Mouse (Mus musculus) forebrain, embryonic 10.5 days (tissue): ENCODE data around the gene Slc5a8. TPM values are rescaled to one million over a fixed set of nuclear protein-coding genes. Genes with fewer than 3 reads are reported as not detected.

Experiments used
- DNase-seq: peaks from one replicate; pipeline ENCODE4 v3.0.0-alpha.2; 2017; ENCODE audit warnings: low spot score; ENCODE audit errors: extremely low spot score
- H3K27ac ChIP-seq: fragments of 300-500 bp; sonication (generic); 2 replicates; pipeline ENCODE4 v1.5.1; 2016; ENCODE audit warnings: mild to moderate bottlenecking
- H3K27me3 ChIP-seq: fragments of 300-500 bp; sonication (generic); 2 replicates; pipeline ENCODE4 v1.6.1; 2016; ENCODE audit warnings: mild to moderate bottlenecking; ENCODE audit not compliant: poor library complexity, severe bottlenecking
- H3K36me3 ChIP-seq: fragments of 300-500 bp; sonication (generic); replicated peaks from 2 replicates; pipeline ENCODE4 v1.6.1; 2016; ENCODE audit warnings: mild to moderate bottlenecking, moderate library complexity
- H3K4me1 ChIP-seq: fragments of 300-500 bp; sonication (generic); 2 replicates; pipeline ENCODE4 v1.6.1; 2016
- H3K4me3 ChIP-seq: fragments of 300-500 bp; sonication (generic); 2 replicates; pipeline ENCODE4 v1.5.1; 2016; ENCODE audit warnings: mild to moderate bottlenecking, moderate library complexity
- H3K9me3 ChIP-seq: fragments of 300-500 bp; sonication (generic); 2 replicates; pipeline ENCODE4 v1.6.1; 2016; ENCODE audit warnings: mild to moderate bottlenecking, moderate library complexity
- WGBS: fragments of 180-500 bp; shearing (Covaris S2); methylation state at CpG from one replicate; pipeline ENCODE4 v1.1.7; 2016; 5-methylcytosine and 5-hydroxymethylcytosine counted together
- polyA plus RNA-seq: library from polyadenylated mRNA; unstranded; fragments of >200 nt; fragmentation: Nextera tagmentation; extraction: Ambion mirVana; gene quantifications from 2 replicates; pipeline ENCODE4 v1.2.1, GENCODE M21; 2016

Slc5a8 gene
- polyA plus RNA-seq, 1 experiment from 2014 or later = 0.14 TPM

- 77% methylated on average over 2 of the region's 2 CpGs for WGBS
- peaks cover 11% of the 10 kb centered on the region for H3K4me1 ChIP-seq
Measured at GRCm38 (mm10) chr10:88888376-88888775, 2.6 kb downstream of the Slc5a8 start.

GRCm38 (mm10) chr10:88891410-88891809, 5.6 kb downstream of the Slc5a8 start:
- H3K4me3 ChIP-seq = no peak overlapping the region

More at GRCm38 (mm10) chr10:88888376-88888775, 2.6 kb downstream of the Slc5a8 start:
- H3K27ac ChIP-seq = no peak overlapping the region
- no peak for DNase-seq
- H3K36me3 ChIP-seq = no peaks in the 10 kb centered on the region
- peaks cover 3% of the 10 kb centered on the region; the same call in 1 of the 2 replicates for H3K9me3 ChIP-seq
- H3K4me3 ChIP-seq = no peak overlapping the region
- H3K27me3 ChIP-seq = peaks cover 39% of the 10 kb centered on the region

GRCm38 (mm10) chr10:88892560-88893087, 6.8 kb downstream of the Slc5a8 start:
- Histone ChIP-seq H3K4me3 (no peak overlapping the region), H3K4me1 (no peaks in the 10 kb centered on the region), H3K9me3 (no peaks in the 10 kb centered on the region), H3K27ac (no peak overlapping the region), H3K36me3 (no peaks in the 10 kb centered on the region), H3K27me3 (peaks cover 7% of the 10 kb centered on the region)
- DNase-seq = no peak
- WGBS = 86% methylated on average over 8 of the region's 8 CpGs

More at GRCm38 (mm10) chr10:88891410-88891809, 5.6 kb downstream of the Slc5a8 start:
- H3K9me3 ChIP-seq = no peaks in the 10 kb centered on the region
- H3K27ac ChIP-seq = no peak overlapping the region
- no peaks in the 10 kb centered on the region for H3K36me3 ChIP-seq
- H3K4me1 ChIP-seq = peaks cover 1% of the 10 kb centered on the region
- DNase-seq = no peak
- 84% methylated on average over 7 of the region's 7 CpGs for WGBS
- H3K27me3 ChIP-seq = peaks cover 19% of the 10 kb centered on the region

- no peak overlapping the region for H3K27ac ChIP-seq
- 89% methylated on average over 6 of the region's 6 CpGs for whole genome bisulfite sequencing
- no peak for DNase-seq
- H3K9me3 ChIP-seq = no peaks in the 10 kb centered on the region
- no peaks in the 10 kb centered on the region for H3K36me3 ChIP-seq
- H3K4me3 ChIP-seq = no peak overlapping the region
- no peaks in the 10 kb centered on the region for H3K4me1 ChIP-seq
- H3K27me3 ChIP-seq = no peaks in the 10 kb centered on the region
Measured at GRCm38 (mm10) chr10:88897032-88897431, 11.2 kb downstream of the Slc5a8 start.

GRCm38 (mm10) chr10:88949649-88950296, 64.0 kb downstream of the Slc5a8 start:
- H3K27me3 ChIP-seq = no peaks in the 10 kb centered on the region
- H3K4me1 ChIP-seq = no peaks in the 10 kb centered on the region
- H3K9me3 ChIP-seq = no peaks in the 10 kb centered on the region
- WGBS = 92% methylated on average over 12 of the region's 12 CpGs
- DNase-seq = no peak
- no peak overlapping the region for H3K27ac ChIP-seq
- H3K36me3 ChIP-seq = no peaks in the 10 kb centered on the region
- H3K4me3 ChIP-seq = no peak overlapping the region

- Histone ChIP-seq H3K27me3 (no peaks in the 10 kb centered on the region), H3K4me3 (no peak overlapping the region), H3K9me3 (no peaks in the 10 kb centered on the region), H3K36me3 (no peaks in the 10 kb centered on the region), H3K27ac (no peak overlapping the region), H3K4me1 (no peaks in the 10 kb centered on the region)
- 83% methylated on average over 4 of the region's 4 CpGs for WGBS
- DNase-seq = no peak
Measured at GRCm38 (mm10) chr10:88950297-88950653, 64.5 kb downstream of the Slc5a8 start.

GRCm38 (mm10) chr10:88960791-88961190, 75.0 kb downstream of the Slc5a8 start:
- 89% methylated on average over 5 of the region's 5 CpGs for WGBS
- no peak overlapping the region for H3K27ac ChIP-seq

GRCm38 (mm10) chr10:88968586-88968985, 82.8 kb downstream of the Slc5a8 start:
- Histone ChIP-seq H3K36me3 (no peaks in the 10 kb centered on the region), H3K27me3 (no peaks in the 10 kb centered on the region), H3K4me3 (no peak overlapping the region), H3K4me1 (no peaks in the 10 kb centered on the region), H3K9me3 (no peaks in the 10 kb centered on the region), H3K27ac (no peak overlapping the region)
- 90% methylated on average over 5 of the region's 5 CpGs for WGBS
- DNase-seq = no peak

More at GRCm38 (mm10) chr10:88960791-88961190, 75.0 kb downstream of the Slc5a8 start:
- H3K27me3 ChIP-seq = no peaks in the 10 kb centered on the region
- no peaks in the 10 kb centered on the region for H3K4me1 ChIP-seq
- no peaks in the 10 kb centered on the region for H3K9me3 ChIP-seq
- H3K36me3 ChIP-seq = no peaks in the 10 kb centered on the region
- DNase-seq = no peak
- H3K4me3 ChIP-seq = no peak overlapping the region

- Histone ChIP-seq H3K36me3 (no peaks in the 10 kb centered on the region), H3K27ac (no peak overlapping the region), H3K4me1 (no peaks in the 10 kb centered on the region), H3K27me3 (no peaks in the 10 kb centered on the region), H3K4me3 (no peak overlapping the region), H3K9me3 (no peaks in the 10 kb centered on the region)
- no peak for DNase-seq
- 82% methylated on average over 7 of the region's 7 CpGs for WGBS
Measured at GRCm38 (mm10) chr10:88970951-88971725, 85.3 kb downstream of the Slc5a8 start.

- 83% methylated on average over 6 of the region's 6 CpGs for WGBS
- no peaks in the 10 kb centered on the region for H3K36me3 ChIP-seq
- no peaks in the 10 kb centered on the region for H3K4me1 ChIP-seq
- H3K9me3 ChIP-seq = no peaks in the 10 kb centered on the region
- H3K4me3 ChIP-seq = no peak overlapping the region
- H3K27me3 ChIP-seq = no peaks in the 10 kb centered on the region
- no peak overlapping the region for H3K27ac ChIP-seq
- DNase-seq = no peak
Measured at GRCm38 (mm10) chr10:88978932-88979331, 93.1 kb downstream of the Slc5a8 start.

Other genes starting within 250 kb of the Slc5a8 start
- not detected in 2 replicates for gene Spic, start 201.0 kb upstream of the Slc5a8 start, polyA plus RNA-seq
- gene Arl1, start 155.1 kb upstream of the Slc5a8 start, polyA plus RNA-seq = 157 TPM in 2 replicates
- 25.8 and 26.5 TPM in 2 replicates for gene Utp20, start 59.2 kb upstream of the Slc5a8 start, polyA plus RNA-seq